Mouse (Mus musculus) megakaryocyte-erythroid progenitor cell, adult 5 weeks (primary cell): ENCODE data around the gene Igsf9. TPM values are rescaled to one million over a fixed set of nuclear protein-coding genes. Genes with fewer than 3 reads are reported as not detected.

ENCODE experiments used
- polyA plus RNA-seq: library from polyadenylated mRNA; stranded (reverse); fragments of >175 nt; gene quantifications from 2 replicates; pipeline ENCODE4 v1.2.3, GENCODE M21; 2012

Igsf9 gene
- polyA plus RNA-seq, result 1.2 and 1.7 TPM in 2 replicates

GRCm38 (mm10) chr1:172481540-172482280 is at the start of gene Igsf9:
Gene Igsf9, plus strand, starts transcription at chr1:172481788.

GRCm38 (mm10) chr1:172475054-172475741 is 6.4 kb upstream of the Igsf9 start, which contains the start of gene Slamf9:
Gene Slamf9, plus strand, starts transcription at chr1:172475358.

GRCm38 (mm10) chr1:172499765-172500441 is 18.3 kb downstream of the Igsf9 start, which contains the start of gene Tagln2:
Gene Tagln2, plus strand, starts transcription at chr1:172500047.

GRCm38 (mm10) chr1:172520576-172521440 is 39.2 kb downstream of the Igsf9 start, which contains the start of gene Cfap45:
Gene Cfap45, plus strand, starts transcription at chr1:172520801.

Other genes with a start within 250 kb of the Igsf9 start
- not detected in 2 replicates for gene Atp1a4, start 223.4 kb upstream of the Igsf9 start, polyA plus RNA-seq
- 88.2 and 88.9 TPM in 2 replicates for gene Igsf8, start 220.1 kb upstream of the Igsf9 start, polyA plus RNA-seq
- gene Atp1a2, start 183.7 kb upstream of the Igsf9 start, polyA plus RNA-seq, result not detected in 2 replicates
- 0.06 TPM in 1 of 2 replicates, not detected in the other for gene Kcnj9, start 152.5 kb upstream of the Igsf9 start, polyA plus RNA-seq
- gene Kcnj10, start 140.6 kb upstream of the Igsf9 start, polyA plus RNA-seq, result 0.06 and 0.09 TPM in 2 replicates
- gene Pigm, start 105.2 kb upstream of the Igsf9 start, polyA plus RNA-seq, result 9.1 and 9.6 TPM in 2 replicates
- not detected in 2 replicates for gene Slamf9, start 6.4 kb upstream of the Igsf9 start, polyA plus RNA-seq
- 736 and 821 TPM in 2 replicates for gene Tagln2, start 18.3 kb downstream of the Igsf9 start, polyA plus RNA-seq
- 0.12 and 0.32 TPM in 2 replicates for gene Cfap45, start 39.0 kb downstream of the Igsf9 start, polyA plus RNA-seq
- not detected in 2 replicates for gene Vsig8, start 74.2 kb downstream of the Igsf9 start, polyA plus RNA-seq
- gene Slamf8, start 108.8 kb downstream of the Igsf9 start, polyA plus RNA-seq, result 0.09 and 0.18 TPM in 2 replicates
- gene Fcrl6, start 120.8 kb downstream of the Igsf9 start, polyA plus RNA-seq, result not detected in 2 replicates
- 21.6 and 23.7 TPM in 2 replicates for gene Dusp23, start 151.2 kb downstream of the Igsf9 start, polyA plus RNA-seq
- gene Crp, start 216.3 kb downstream of the Igsf9 start, polyA plus RNA-seq, result not detected in 2 replicates